Mouse (Mus musculus) midbrain, embryonic 16.5 days (tissue): ENCODE results near the gene Scn3a. TPM values are rescaled to one million over a fixed set of nuclear protein-coding genes. Genes with fewer than 3 reads are reported as not detected.

ENCODE experiments used
- ATAC-seq: fragments of 200-750 bp; cut with Nextera tagmentation; 2 replicates; pipeline ENCODE4 v1.8.0; 2017; ENCODE audit warnings: moderate TSS enrichment
- H3K27ac ChIP-seq: fragments of 300-500 bp; sonication (generic); 2 replicates; pipeline ENCODE4 v1.5.1; 2014; ENCODE audit warnings: mild to moderate bottlenecking, low read length, mixed read lengths
- H3K27me3 ChIP-seq: fragments of 300-500 bp; sonication (generic); 2 replicates; pipeline ENCODE4 v1.6.1; 2014; ENCODE audit warnings: low read depth, low read length, mixed read lengths; ENCODE audit not compliant: control insufficient read depth, insufficient read depth
- H3K36me3 ChIP-seq: fragments of 300-500 bp; sonication (generic); 2 replicates; pipeline ENCODE4 v1.6.1; 2014; ENCODE audit warnings: mild to moderate bottlenecking, low read length, moderate library complexity, mixed read lengths; ENCODE audit not compliant: control insufficient read depth, insufficient read depth
- H3K4me1 ChIP-seq: fragments of 300-500 bp; sonication (generic); 2 replicates; pipeline ENCODE4 v1.6.1; 2014; ENCODE audit warnings: mild to moderate bottlenecking, low read length, mixed read lengths; ENCODE audit not compliant: control insufficient read depth, insufficient read depth
- H3K4me2 ChIP-seq: fragments of 300-500 bp; sonication (generic); 2 replicates; pipeline ENCODE4 v1.6.1; 2014; ENCODE audit warnings: mild to moderate bottlenecking, low read length, mixed read lengths
- H3K4me3 ChIP-seq: fragments of 300-500 bp; sonication (generic); 2 replicates; pipeline ENCODE4 v1.5.1; 2014; ENCODE audit warnings: low read depth, mild to moderate bottlenecking, low read length, moderate library complexity, mixed read lengths
- H3K9ac ChIP-seq: fragments of 300-500 bp; sonication (generic); 2 replicates; pipeline ENCODE4 v1.6.1; 2014; ENCODE audit warnings: low read depth, low read length, mixed read lengths
- H3K9me3 ChIP-seq: fragments of 300-500 bp; sonication (generic); replicated peaks from 2 replicates; pipeline ENCODE4 v1.6.1; 2014; ENCODE audit warnings: mild to moderate bottlenecking, low read length, mixed read lengths; ENCODE audit not compliant: control insufficient read depth, poor library complexity, severe bottlenecking
- WGBS: fragments of 180-500 bp; shearing (Covaris S2); extraction: QIAGEN DNeasy Blood & Tissue Kit; methylation state at CpG from one replicate; pipeline ENCODE4 v1.1.7; 2014; 5-methylcytosine and 5-hydroxymethylcytosine counted together
- polyA plus RNA-seq: library from polyadenylated mRNA; unstranded; fragments of >200 nt; fragmentation: Nextera tagmentation; extraction: Ambion mirVana; gene quantifications from 2 replicates; pipeline ENCODE4 v1.2.1, GENCODE M21; 2015

Scn3a gene
- 70.7 and 78.2 TPM in 2 replicates for polyA plus RNA-seq

DNA sequence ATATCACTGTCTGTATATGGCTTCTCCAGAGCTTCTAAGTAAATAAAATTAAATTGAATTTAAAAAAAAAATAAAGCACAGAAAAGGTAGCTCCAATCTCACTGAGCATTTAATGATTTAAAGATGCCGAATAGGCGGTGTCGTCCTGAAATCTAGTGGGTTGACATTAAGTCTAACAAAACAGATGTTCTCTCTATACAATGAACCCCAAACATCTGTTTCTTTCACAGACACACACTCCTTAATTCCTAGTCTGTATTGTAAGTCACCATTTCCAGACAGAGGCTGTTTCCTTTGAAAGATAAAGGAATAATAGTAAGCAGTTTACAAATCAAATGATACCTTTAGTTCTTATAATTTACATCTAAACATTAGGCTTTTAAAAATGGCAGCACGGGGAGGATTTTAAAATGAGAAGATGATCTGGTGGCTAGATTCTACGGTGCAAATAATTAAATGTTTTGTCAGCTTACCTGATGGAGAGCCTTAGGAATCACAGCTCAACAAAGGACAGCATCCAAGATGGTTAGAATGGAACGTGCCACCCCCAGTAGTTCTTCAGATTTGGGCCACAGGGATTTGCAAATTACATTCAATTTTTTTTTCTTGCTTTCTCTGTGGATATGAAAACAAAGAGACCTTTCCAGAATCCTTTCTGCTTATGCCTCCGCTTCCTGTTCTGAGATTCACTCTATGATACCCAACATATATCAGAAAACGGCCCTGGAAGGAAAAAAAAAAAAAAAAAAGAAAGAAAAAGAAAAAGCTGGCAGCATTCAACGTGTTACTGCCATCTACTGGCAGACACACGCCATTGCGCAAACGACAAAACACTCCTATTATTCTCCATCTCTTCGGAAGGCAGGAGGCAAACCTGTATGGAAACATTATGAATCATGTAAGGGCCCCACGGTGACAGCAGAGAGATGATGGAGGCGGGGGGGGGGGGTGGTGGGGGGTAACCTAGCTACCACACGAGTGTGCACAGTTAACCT, at the start of gene Scn3a:
TSS of gene Scn3a (minus strand) at position 835 of the 995 bp plus-strand sequence.
- Histone ChIP-seq H3K27me3 (no peaks in the 10 kb centered on the region), H3K4me3 (peak within 1 kb of the TSS; percentile 59), H3K9me3 (no peaks in the 10 kb centered on the region), H3K4me2 (peak within 1 kb of the TSS; percentile 72), H3K36me3 (no peaks in the 10 kb centered on the region), H3K27ac (peak within 1 kb of the TSS; percentile 94), H3K4me1 (peaks cover 23% of the 10 kb centered on the region), H3K9ac (peak within 1 kb of the TSS; percentile 74)
- 7% methylated on average over 16 of the region's 16 CpGs for WGBS
- ATAC-seq: peak; percentile 87

DNA sequence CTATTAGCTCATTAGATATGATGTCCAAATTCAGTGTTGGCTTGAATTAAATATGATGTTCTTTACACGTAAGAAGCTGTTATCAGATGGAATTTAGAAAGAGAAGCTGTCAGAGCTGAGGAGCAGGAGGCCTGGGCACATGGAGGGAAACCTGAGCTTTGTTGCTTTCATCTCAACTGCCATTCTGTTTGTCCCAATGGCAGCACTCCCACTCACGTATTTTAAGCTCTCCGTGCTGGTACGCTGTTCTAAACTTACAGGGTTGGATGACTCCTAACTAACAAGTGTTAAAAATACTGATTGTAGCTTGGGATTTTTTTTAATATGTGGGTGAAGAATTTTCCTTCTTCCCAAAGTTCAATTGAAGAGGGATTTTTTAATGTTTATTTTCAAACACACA, 44.5 kb upstream of the Scn3a start:
- Histone ChIP-seq H3K4me3 (no peak overlapping the region), H3K4me2 (no peak overlapping the region), H3K4me1 (no peaks in the 10 kb centered on the region; the same call in 1 of the 2 replicates), H3K9ac (no peak overlapping the region), H3K36me3 (no peaks in the 10 kb centered on the region), H3K9me3 (no peaks in the 10 kb centered on the region), H3K27ac (no peak overlapping the region), H3K27me3 (no peaks in the 10 kb centered on the region)
- 82% methylated on average over 4 of the region's 4 CpGs for WGBS
- ATAC-seq: no peak

DNA sequence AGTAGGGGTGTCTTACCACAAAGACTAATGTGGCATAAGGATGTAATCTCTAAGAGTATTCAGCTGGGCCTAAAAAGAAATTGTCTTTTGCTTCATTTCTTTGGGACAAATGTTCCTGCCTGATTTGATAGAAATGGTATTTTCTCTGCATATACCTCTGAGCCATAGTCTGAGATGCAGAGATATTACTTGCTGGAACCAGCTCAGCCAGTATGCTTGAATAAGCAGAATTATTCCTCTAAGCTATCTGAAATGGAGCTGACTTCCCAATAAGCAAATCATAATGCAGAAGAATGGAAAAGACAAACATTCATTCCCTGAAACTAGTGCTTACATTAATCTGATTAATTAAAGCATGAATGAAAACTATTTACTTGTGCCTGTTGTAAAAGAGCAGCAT, 40.4 kb upstream of the Scn3a start:
- ATAC-seq: no peak
- H3K36me3 ChIP-seq: no peaks in the 10 kb centered on the region

DNA sequence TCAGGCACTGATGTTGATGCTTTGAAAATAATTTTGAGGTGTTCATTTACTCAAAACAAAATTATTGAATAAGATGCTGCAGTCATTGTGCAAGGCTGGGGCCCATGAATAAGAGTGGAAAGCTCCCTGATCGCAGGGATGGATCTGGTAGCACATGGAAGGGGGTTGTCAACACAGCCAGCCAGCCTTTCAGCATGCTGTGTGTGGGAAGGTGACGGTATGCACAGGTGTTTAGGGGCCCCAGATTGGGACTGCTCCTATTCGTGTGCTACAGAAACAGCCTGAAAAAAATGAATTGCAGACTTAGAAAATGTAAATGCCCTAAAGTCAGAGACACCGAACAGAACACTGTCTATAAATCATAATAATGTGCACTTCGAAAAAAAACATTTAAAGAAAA, 20.3 kb upstream of the Scn3a start:
- Histone ChIP-seq H3K4me3 (no peak overlapping the region), H3K4me1 (no peaks in the 10 kb centered on the region), H3K27ac (no peak overlapping the region), H3K27me3 (no peaks in the 10 kb centered on the region), H3K9ac (no peak overlapping the region), H3K9me3 (no peaks in the 10 kb centered on the region), H3K4me2 (no peak overlapping the region), H3K36me3 (no peaks in the 10 kb centered on the region)
- WGBS: 85% methylated on average over 5 of the region's 5 CpGs
- no peak for ATAC-seq

More for the DNA sequence above, 40.4 kb upstream of the Scn3a start:
- Histone ChIP-seq H3K27me3 (no peaks in the 10 kb centered on the region), H3K4me2 (no peak overlapping the region), H3K4me3 (no peak overlapping the region), H3K27ac (no peak overlapping the region), H3K9me3 (no peaks in the 10 kb centered on the region), H3K9ac (no peak overlapping the region), H3K4me1 (no peaks in the 10 kb centered on the region)

DNA sequence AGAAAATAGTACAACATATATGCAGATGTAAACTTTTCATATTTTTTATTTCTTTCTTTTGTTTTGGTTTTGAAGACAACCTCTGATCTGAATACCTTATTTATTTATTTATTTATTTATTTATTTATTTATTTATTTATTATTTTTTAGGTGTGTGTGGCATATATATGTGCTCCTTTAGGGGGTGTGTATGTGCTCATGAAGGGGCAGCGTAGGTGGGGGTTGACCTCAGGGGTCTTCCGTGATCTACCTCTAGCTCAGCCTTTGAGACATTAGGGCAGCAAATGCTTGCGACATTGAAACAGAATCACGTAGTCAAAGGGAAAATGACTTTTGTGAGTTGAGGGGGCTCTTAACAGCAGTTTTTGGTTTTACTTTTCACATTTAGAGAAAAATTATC, 498 bp upstream of the Scn3a start:
- Histone ChIP-seq H3K4me3 (no peak overlapping the region), H3K9ac (no peak overlapping the region), H3K4me1 (peaks cover 21% of the 10 kb centered on the region), H3K27ac (no peak overlapping the region), H3K36me3 (no peaks in the 10 kb centered on the region), H3K27me3 (no peaks in the 10 kb centered on the region), H3K9me3 (no peaks in the 10 kb centered on the region), H3K4me2 (no peak overlapping the region)
- WGBS: 88% methylated on average over 4 of the region's 4 CpGs
- ATAC-seq: peak; percentile 44

DNA sequence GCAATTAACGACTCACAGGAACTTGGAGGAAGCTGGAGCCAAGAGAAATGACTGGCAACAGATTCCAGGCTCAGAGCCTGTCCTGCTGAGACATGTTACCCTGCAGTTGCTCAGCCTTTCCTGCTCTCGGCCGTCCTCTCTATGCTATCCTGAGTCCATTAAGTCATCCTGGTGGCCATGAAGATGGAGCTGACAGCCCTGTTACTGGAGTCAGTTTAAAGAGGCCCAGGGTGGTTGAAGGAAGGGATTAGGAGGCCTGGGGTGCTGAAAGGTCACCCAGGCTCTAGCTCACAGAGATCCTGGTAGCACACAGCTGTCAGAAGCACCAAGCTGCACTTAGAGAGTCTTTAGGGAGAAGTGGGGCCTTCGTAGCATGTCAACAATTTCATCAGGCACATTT, 3.5 kb downstream of the Scn3a start:
- ATAC-seq: no peak
- H3K9ac ChIP-seq: peak overlapping the region; percentile 52
- H3K4me2 ChIP-seq: peak overlapping the region; percentile 72
- no peak overlapping the region for H3K27ac ChIP-seq
- no peaks in the 10 kb centered on the region for H3K36me3 ChIP-seq
- WGBS: 14% methylated on average over 4 of the region's 4 CpGs
- peaks cover 23% of the 10 kb centered on the region for H3K4me1 ChIP-seq
- peak overlapping the region; percentile 59 for H3K4me3 ChIP-seq
- H3K9me3 ChIP-seq: no peaks in the 10 kb centered on the region
- H3K27me3 ChIP-seq: no peaks in the 10 kb centered on the region

DNA sequence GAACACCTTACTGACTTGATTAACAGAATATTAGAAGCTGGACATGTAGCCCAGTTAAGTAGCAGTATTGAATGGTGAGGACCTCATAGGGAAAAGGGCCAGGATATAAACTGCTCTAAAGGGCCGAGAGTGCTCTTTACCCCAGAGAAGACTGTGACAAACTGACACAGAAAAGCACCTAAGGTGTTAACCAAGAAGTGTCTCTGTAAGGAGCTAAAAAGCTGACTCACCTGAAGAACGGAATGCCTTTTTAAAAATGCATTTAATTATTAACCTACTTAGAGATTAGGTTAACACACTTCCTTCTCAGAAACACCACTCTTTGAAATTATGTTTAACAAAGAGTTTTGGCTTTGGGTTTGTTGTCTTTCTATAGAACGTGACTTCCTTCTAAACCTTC, 9.7 kb downstream of the Scn3a start:
- H3K27ac ChIP-seq: no peak overlapping the region
- H3K9ac ChIP-seq: no peak overlapping the region
- no peak overlapping the region for H3K4me2 ChIP-seq
- no peaks in the 10 kb centered on the region for H3K9me3 ChIP-seq
- H3K36me3 ChIP-seq: no peaks in the 10 kb centered on the region
- H3K4me3 ChIP-seq: no peak overlapping the region
- 80% methylated on average over 3 of the region's 3 CpGs for WGBS
- H3K27me3 ChIP-seq: no peaks in the 10 kb centered on the region
- ATAC-seq: no peak
- H3K4me1 ChIP-seq: peaks cover 9% of the 10 kb centered on the region

DNA sequence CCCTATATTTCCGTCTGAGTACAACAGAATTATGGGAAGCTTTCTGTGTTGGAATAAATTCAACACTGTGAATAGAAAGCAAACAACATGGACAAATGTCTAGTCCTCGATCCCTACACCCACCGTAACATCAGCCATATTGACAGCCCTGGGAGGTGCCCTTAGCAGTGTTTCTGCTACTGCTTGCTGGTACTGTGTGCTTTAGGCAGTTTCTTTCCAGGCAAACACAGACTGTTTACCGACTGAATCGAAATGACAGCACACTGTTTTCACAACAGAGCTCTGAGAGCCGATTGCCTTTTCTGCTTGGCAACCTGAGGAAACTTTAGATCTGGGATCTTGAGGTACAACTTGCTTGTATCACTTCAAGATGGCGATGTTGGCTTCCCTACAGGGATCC, 12.8 kb downstream of the Scn3a start:
- Histone ChIP-seq H3K36me3 (no peaks in the 10 kb centered on the region), H3K4me1 (peaks cover 14% of the 10 kb centered on the region), H3K27ac (no peak overlapping the region), H3K9me3 (no peaks in the 10 kb centered on the region), H3K4me2 (no peak overlapping the region), H3K4me3 (no peak overlapping the region), H3K9ac (no peak overlapping the region), H3K27me3 (no peaks in the 10 kb centered on the region)
- ATAC-seq: no peak
- 78% methylated on average over 7 of the region's 7 CpGs for WGBS

DNA sequence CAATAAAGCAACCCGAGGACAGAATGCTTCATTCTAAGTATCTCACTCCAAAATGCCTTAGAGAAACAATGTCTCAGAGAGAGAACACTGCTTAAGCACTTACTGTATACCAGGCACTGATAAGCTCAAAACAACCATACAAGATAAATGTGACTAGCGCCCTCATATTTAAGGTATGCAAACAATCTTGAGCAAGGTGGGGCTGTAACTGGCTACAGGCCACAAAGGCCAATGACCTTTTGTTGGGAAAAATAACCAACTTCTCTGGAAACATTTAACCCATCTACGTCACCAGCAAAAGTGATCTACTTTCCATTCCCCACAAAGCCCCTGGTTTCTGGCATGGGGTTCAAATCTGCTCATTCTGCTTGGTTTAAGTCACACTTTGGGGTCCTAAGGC, 14.0 kb downstream of the Scn3a start:
- 84% methylated on average over 3 of the region's 3 CpGs for WGBS
- peaks cover 14% of the 10 kb centered on the region for H3K4me1 ChIP-seq

More for the DNA sequence above, 14.0 kb downstream of the Scn3a start:
- Histone ChIP-seq H3K27me3 (no peaks in the 10 kb centered on the region), H3K36me3 (no peaks in the 10 kb centered on the region), H3K4me3 (no peak overlapping the region), H3K27ac (no peak overlapping the region), H3K4me2 (no peak overlapping the region), H3K9me3 (no peaks in the 10 kb centered on the region), H3K9ac (no peak overlapping the region)
- no peak for ATAC-seq
